Mouse (Mus musculus) embryonic facial prominence, embryonic 14.5 days (tissue): ENCODE results near the gene P4htm. TPM values are rescaled to one million over a fixed set of nuclear protein-coding genes. Genes with fewer than 3 reads are reported as not detected.

Source experiments
- ATAC-seq: fragments of 200-750 bp; cut with Nextera tagmentation; 2 replicates; pipeline ENCODE4 v1.8.0; 2017; ENCODE audit warnings: low read depth, moderate number of reproducible peaks, moderate TSS enrichment
- DNase-seq: peaks from one replicate; pipeline ENCODE4 v3.0.0-alpha.2; 2015; ENCODE audit warnings: low spot score
- H3K27ac ChIP-seq: fragments of 300-500 bp; sonication (generic); replicated peaks from 2 replicates; pipeline ENCODE4 v1.5.1; 2014; ENCODE audit warnings: low read depth, mild to moderate bottlenecking, low read length, moderate library complexity
- H3K27me3 ChIP-seq: fragments of 300-500 bp; sonication (generic); replicated peaks from 2 replicates; pipeline ENCODE4 v1.6.1; 2014; ENCODE audit warnings: low read length; ENCODE audit not compliant: control insufficient read depth, insufficient read depth
- H3K36me3 ChIP-seq: fragments of 300-500 bp; sonication (generic); 2 replicates; pipeline ENCODE4 v1.6.1; 2014; ENCODE audit warnings: low read length, mixed read lengths; ENCODE audit not compliant: control insufficient read depth, insufficient read depth
- H3K4me1 ChIP-seq: fragments of 300-500 bp; sonication (generic); 2 replicates; pipeline ENCODE4 v1.6.1; 2014; ENCODE audit warnings: antibody characterized with exemption, low read length; ENCODE audit not compliant: control insufficient read depth, insufficient read depth
- H3K4me2 ChIP-seq: fragments of 300-500 bp; sonication (generic); 2 replicates; pipeline ENCODE4 v1.6.1; 2014; ENCODE audit warnings: low read depth, mild to moderate bottlenecking, low read length, moderate library complexity, mixed read lengths
- H3K4me3 ChIP-seq: fragments of 300-500 bp; sonication (generic); 2 replicates; pipeline ENCODE4 v1.5.1; 2014; ENCODE audit warnings: low read depth, mild to moderate bottlenecking, low read length
- H3K9ac ChIP-seq: fragments of 300-500 bp; sonication (generic); 2 replicates; pipeline ENCODE4 v1.6.1; 2014; ENCODE audit warnings: low read depth, mild to moderate bottlenecking, low read length, moderate library complexity, mixed read lengths
- H3K9me3 ChIP-seq: fragments of 300-500 bp; sonication (generic); 2 replicates; pipeline ENCODE4 v1.6.1; 2016; ENCODE audit warnings: low read length; ENCODE audit not compliant: control insufficient read depth
- WGBS: fragments of 180-500 bp; shearing (Covaris S2); extraction: QIAGEN DNeasy Blood & Tissue Kit; methylation state at CpG from one replicate; pipeline ENCODE4 v1.1.7; 2014; 5-methylcytosine and 5-hydroxymethylcytosine counted together
- polyA plus RNA-seq: library from polyadenylated mRNA; unstranded; fragments of >200 nt; fragmentation: Nextera tagmentation; extraction: Ambion mirVana; gene quantifications from 2 replicates; pipeline ENCODE4 v1.2.1, GENCODE M21; 2014

P4htm gene
- polyA plus RNA-seq = 7.4 and 7.8 TPM in 2 replicates

DNA sequence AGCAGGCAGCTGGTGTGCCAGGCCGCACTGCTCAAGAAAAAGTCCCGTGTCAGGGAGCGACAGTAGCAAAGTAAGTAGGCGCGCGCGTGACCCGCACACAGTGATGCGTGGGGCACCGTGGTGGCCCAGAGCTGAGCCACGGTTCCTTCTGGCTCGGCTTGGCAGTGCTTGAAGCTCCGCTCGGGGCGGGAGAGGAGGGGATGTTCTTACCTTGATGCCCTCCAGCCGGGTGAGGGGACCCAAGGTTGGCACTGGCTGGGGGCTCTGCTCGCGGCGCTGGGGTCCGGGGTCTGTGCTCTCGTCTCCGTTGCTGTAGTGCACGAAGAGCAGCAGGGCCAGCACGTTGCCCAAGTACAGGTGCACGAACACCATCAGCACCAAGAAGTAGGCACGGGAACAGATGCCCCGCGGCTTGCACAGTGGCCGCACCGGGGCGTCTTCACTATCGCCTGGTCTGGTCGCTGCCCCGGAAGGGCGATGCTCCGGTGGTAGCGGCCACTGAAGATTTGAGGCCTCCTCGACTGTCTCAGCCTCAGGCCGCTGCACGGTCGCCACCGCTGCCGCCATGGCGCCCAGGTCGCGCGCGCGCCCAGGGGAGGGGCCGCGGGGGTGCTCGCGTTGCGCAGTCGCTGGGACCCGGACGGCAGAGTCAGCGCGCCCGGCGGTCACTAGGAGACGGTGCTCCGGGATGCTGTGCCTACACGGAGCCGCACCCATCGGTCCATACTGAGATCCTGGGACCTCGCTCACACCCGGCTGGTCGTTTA, at the start of gene P4htm:
Gene P4htm (minus strand): TSS at position 670 of the 767 bp plus-strand sequence.
- H3K4me1 ChIP-seq = no peaks in the 10 kb centered on the region
- no peaks in the 10 kb centered on the region for H3K27me3 ChIP-seq
- H3K9ac ChIP-seq = peak within 1 kb of the TSS; percentile 80
- H3K27ac ChIP-seq = no peak within 1 kb of the TSS
- peak within 1 kb of the TSS; percentile 74 for H3K4me3 ChIP-seq
- WGBS = 3% methylated on average over 43 of the region's 69 CpGs
- H3K9me3 ChIP-seq = no peaks in the 10 kb centered on the region
- H3K4me2 ChIP-seq = peak within 1 kb of the TSS; percentile 95
- DNase-seq (peak; percentile 69), ATAC-seq (peak; percentile 74)
- H3K36me3 ChIP-seq = no peaks in the 10 kb centered on the region

DNA sequence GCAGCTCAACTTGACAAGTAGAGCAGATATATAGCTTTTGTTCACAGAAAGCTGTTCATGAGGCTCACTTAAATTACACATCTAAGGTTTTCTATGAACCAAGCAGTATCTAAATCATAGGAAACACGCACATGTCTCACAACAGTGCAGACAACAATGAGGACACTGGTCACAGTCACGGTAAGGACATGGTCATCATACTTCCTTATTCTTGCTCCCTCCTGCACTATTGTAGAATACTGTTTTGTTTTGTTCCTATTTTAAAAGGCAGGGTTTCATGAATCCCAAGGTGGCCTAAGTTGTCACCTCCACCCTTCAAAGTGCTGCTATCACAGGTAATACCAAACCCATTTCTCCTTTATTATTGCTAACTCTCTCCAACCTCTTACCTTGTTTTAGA, 42.4 kb upstream of the P4htm start:
- WGBS = 90% methylated on average over 2 of the region's 2 CpGs
- no peak for ATAC-seq
- no peak overlapping the region for H3K4me3 ChIP-seq
- no peak for DNase-seq
- no peaks in the 10 kb centered on the region for H3K9me3 ChIP-seq
- H3K27me3 ChIP-seq = no peaks in the 10 kb centered on the region
- H3K27ac ChIP-seq = no peak overlapping the region
- peaks cover 32% of the 10 kb centered on the region for H3K36me3 ChIP-seq
- H3K4me2 ChIP-seq = no peak overlapping the region
- H3K9ac ChIP-seq = no peak overlapping the region
- no peaks in the 10 kb centered on the region for H3K4me1 ChIP-seq

DNA sequence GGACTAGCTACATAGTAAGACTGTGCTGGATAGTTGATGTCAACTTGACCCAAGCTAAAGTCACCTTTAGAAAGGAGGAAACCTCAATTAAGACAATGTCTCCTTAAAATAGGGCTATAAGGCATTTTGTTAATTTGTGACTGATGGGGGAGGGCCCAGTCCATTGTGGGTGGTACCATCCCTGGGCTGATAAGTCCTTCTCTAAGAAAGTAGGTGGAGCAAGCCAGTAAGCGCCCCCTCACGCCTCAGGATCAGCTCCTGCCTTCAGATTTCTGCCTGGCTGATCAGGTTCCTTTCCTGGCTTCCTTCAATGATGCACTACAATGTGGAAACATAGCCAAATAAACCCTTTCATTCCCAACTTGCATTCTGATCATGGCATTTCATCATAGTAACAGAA, 37.9 kb upstream of the P4htm start:
- Histone ChIP-seq H3K4me1 (no peaks in the 10 kb centered on the region), H3K9me3 (no peaks in the 10 kb centered on the region), H3K27me3 (no peaks in the 10 kb centered on the region), H3K27ac (no peak overlapping the region), H3K4me2 (no peak overlapping the region), H3K9ac (no peak overlapping the region), H3K4me3 (no peak overlapping the region), H3K36me3 (peaks cover 43% of the 10 kb centered on the region)
- DNase-seq = no peak
- ATAC-seq = no peak
- 85% methylated on average over 2 of the region's 2 CpGs for WGBS

DNA sequence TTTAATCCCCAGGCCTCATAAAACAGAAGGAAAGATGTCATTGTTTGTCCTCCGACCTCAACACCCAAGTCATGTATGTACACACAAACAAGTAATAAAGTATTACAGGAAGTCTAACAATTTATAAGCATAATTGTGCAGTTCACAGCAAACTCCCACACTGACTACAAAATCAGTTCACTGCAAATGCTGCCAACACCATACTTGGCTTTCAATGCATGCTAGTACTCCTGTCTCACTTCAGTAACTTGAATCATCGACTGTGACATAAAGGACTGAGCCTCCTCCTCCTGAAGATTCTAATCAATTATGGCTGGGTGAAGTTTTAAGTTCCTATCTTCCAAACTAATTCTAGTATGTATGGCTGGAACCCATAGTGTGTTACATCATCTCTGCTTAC, 36.4 kb upstream of the P4htm start:
- no peak overlapping the region for H3K4me2 ChIP-seq
- no peaks in the 10 kb centered on the region for H3K4me1 ChIP-seq
- no peak overlapping the region for H3K4me3 ChIP-seq
- no peak for ATAC-seq
- no peaks in the 10 kb centered on the region for H3K9me3 ChIP-seq
- H3K27me3 ChIP-seq = no peaks in the 10 kb centered on the region
- DNase-seq = no peak
- H3K9ac ChIP-seq = no peak overlapping the region
- 80% methylated on average over 2 of the region's 2 CpGs for WGBS
- no peak overlapping the region for H3K27ac ChIP-seq
- peaks cover 46% of the 10 kb centered on the region; the same call in 1 of the 2 replicates for H3K36me3 ChIP-seq

DNA sequence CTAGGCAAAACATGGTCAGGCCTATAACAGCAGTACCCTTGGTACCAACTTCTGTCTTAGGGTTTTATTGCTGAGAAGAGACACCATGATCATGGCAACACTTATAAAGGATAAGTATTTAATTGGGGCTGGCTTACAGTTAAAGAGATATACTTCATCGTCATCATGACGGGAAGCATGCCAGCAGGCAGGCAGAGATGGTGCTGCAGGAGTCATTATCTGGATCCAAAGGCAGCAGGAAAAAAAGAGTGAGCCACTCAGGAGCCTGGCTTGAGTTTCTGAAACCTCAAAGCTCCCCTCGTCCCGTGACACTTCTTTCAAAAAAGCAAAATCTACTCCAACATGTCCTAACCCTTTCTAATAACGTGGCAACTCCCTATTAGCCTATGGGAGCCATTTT, 34.9 kb upstream of the P4htm start:
- DNase-seq (no peak), ATAC-seq (no peak)
- Histone ChIP-seq H3K9me3 (no peaks in the 10 kb centered on the region), H3K4me1 (no peaks in the 10 kb centered on the region), H3K4me3 (no peak overlapping the region), H3K27ac (no peak overlapping the region), H3K9ac (no peak overlapping the region), H3K4me2 (no peak overlapping the region), H3K27me3 (no peaks in the 10 kb centered on the region), H3K36me3 (peaks cover 56% of the 10 kb centered on the region; the same call in 1 of the 2 replicates)
- 79% methylated on average over 5 of the region's 5 CpGs for WGBS

DNA sequence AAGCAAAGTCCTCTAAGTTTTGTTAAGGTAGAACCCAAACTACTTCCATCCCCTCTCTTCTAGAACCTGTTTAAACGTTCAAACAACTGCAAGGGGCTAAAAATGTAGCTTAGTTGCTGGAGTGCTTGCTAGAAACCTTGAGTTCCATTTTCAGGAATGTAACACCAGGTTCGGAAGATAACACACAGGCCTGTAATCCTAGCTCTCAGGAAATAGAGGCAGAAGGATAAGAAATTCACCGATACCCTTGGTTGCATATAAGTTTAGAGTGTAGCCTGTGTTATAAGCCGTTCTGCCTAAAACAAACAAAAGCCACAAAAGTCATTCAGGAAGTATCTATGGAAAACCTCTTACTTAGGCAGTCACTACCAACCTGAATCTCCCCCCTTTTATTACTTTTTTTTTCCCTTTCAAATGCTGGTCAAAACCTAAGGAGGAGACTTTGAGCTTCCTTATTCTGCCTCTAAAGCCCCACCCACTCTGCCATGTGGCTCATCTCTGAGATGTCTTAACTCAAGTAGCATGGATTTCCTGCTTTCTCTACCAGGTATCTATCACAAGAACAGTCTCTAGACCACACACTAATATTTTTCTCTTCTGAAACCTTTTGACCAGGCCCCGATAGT, 34.3 kb upstream of the P4htm start:
- no peak overlapping the region for H3K4me3 ChIP-seq
- no peak overlapping the region for H3K9ac ChIP-seq
- no peaks in the 10 kb centered on the region for H3K4me1 ChIP-seq
- H3K27me3 ChIP-seq = no peaks in the 10 kb centered on the region
- no peak for ATAC-seq
- H3K4me2 ChIP-seq = no peak overlapping the region
- no peaks in the 10 kb centered on the region for H3K9me3 ChIP-seq
- no peak for DNase-seq
- 89% methylated on average over 5 of the region's 5 CpGs for WGBS
- peaks cover 54% of the 10 kb centered on the region; the same call in 1 of the 2 replicates for H3K36me3 ChIP-seq
- H3K27ac ChIP-seq = no peak overlapping the region

DNA sequence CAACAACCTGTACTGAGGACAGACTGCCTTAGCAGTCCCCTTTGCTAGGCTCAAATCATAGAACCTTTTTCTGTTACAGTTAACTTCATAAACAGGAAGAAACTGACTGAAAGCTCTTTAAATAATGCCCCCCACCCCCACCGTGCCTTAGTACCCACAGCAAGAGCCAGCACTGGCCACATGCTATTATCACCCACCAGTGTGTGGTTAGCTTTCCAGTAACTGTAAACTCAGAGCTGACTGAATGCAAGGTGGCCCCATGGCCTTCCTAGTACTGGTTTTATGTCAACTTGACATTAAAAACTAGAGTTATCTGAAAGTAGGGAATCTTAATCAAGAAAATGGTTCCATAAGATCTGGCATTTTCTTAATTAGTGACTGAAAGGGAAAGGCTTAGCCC, 33.2 kb upstream of the P4htm start:
- Histone ChIP-seq H3K4me2 (no peak overlapping the region), H3K4me1 (no peaks in the 10 kb centered on the region), H3K4me3 (no peak overlapping the region), H3K9ac (no peak overlapping the region), H3K27ac (no peak overlapping the region), H3K36me3 (peaks cover 51% of the 10 kb centered on the region), H3K9me3 (no peaks in the 10 kb centered on the region), H3K27me3 (no peaks in the 10 kb centered on the region)
- 71% methylated on average over 1 of the region's 1 CpGs for WGBS
- ATAC-seq (no peak), DNase-seq (no peak)

DNA sequence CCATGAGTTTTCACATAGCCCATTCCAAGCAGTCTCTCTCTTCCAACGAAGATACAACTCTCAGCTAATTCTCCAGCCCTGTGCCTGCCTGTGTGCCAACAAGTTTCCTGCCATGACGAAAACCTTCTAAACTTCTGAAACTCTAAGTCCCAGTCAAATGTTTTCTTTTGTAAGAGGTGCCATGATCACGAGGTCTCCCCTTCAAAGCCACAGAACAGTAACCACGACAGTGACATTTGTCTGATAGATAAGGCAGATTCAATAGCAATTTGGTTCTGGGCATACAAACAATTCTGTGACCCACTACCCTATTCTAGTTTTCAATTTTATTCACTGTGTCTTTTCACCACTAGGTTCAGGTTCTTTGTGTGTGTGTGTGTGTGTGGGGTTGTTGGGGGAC, 30.7 kb upstream of the P4htm start:
- Histone ChIP-seq H3K36me3 (peaks cover 56% of the 10 kb centered on the region), H3K4me3 (no peak overlapping the region), H3K4me1 (no peaks in the 10 kb centered on the region), H3K27ac (no peak overlapping the region), H3K9me3 (no peaks in the 10 kb centered on the region), H3K4me2 (no peak overlapping the region), H3K27me3 (no peaks in the 10 kb centered on the region), H3K9ac (no peak overlapping the region)
- ATAC-seq (no peak), DNase-seq (no peak)
- 89% methylated on average over 4 of the region's 4 CpGs for WGBS

DNA sequence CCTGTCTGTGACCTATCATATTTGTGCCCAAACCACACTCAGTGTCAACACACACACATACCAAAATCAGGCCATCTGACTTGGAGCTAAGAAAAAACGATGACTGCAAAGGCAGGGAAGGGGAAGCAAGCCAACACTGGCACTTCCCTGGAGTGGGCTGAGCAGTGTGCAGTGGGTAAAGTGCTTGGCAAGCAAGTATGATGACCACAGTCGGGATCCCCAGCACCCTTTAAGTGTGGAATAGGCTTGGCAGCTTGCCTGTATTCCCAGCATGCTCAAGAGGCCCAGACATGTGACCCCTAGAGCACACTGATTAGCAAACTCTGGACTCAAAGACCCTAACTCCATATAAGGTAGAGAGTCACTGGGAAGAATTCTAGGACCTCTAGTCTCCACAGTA, 29.0 kb upstream of the P4htm start:
- Histone ChIP-seq H3K36me3 (peaks cover 47% of the 10 kb centered on the region), H3K9ac (no peak overlapping the region), H3K4me2 (no peak overlapping the region), H3K27me3 (no peaks in the 10 kb centered on the region), H3K9me3 (no peaks in the 10 kb centered on the region), H3K4me3 (no peak overlapping the region), H3K27ac (no peak overlapping the region), H3K4me1 (no peaks in the 10 kb centered on the region)
- DNase-seq = peak; percentile 4
- ATAC-seq = no peak
- WGBS = 69% methylated on average over 2 of the region's 2 CpGs
